Mouse (Mus musculus): ENCODE measurements around the gene P2rx5.

DNA sequence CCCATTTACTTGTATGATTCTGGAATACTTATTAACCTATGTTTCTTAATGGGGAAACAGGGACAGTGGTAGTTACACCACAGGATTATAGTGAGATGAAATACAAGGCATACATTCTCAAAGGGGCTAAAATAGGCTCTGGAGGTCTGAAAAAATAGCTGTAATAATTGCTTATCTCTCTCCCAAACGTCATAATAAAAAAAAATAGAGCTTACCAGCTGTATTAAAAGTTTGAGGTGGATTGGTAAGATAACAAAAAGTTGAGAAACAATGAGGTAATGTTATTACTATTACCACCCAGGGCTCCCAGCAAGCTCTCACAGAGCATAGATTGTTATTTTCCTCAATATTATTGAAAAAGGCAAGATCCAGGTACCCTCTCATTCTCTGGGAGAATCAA lies 38.0 kb downstream of the P2rx5 start:
- TF ChIP-seq EP300 (IDR thresholded peaks at IDR 0.05) (no peak), CTCF (IDR thresholded peaks at IDR 0.05) (no peak)

All from lung, postnatal 0 days (tissue).